Mouse (Mus musculus) limb, embryonic 13.5 days (tissue): ENCODE measurements around the gene Rflna. TPM values are rescaled to one million over a fixed set of nuclear protein-coding genes. Genes with fewer than 3 reads are reported as not detected.

Source experiments
- ATAC-seq: fragments of 200-750 bp; cut with Nextera tagmentation; 2 replicates; pipeline ENCODE4 v1.8.0; 2017; ENCODE audit warnings: low read depth, moderate number of reproducible peaks, moderate TSS enrichment; ENCODE audit not compliant: low FRiP score
- H3K27ac ChIP-seq: fragments of 300-500 bp; sonication (generic); 2 replicates; pipeline ENCODE4 v1.5.1; 2015; ENCODE audit warnings: inconsistent platforms, mild to moderate bottlenecking, moderate library complexity
- H3K27me3 ChIP-seq: fragments of 300-500 bp; sonication (generic); 2 replicates; pipeline ENCODE4 v1.6.1; 2015; ENCODE audit warnings: mild to moderate bottlenecking, inconsistent platforms
- H3K36me3 ChIP-seq: fragments of 300-500 bp; sonication (generic); 2 replicates; pipeline ENCODE4 v1.6.1; 2015; ENCODE audit warnings: inconsistent platforms, mild to moderate bottlenecking, moderate library complexity
- H3K4me1 ChIP-seq: fragments of 300-500 bp; sonication (generic); 2 replicates; pipeline ENCODE4 v1.6.1; 2015; ENCODE audit warnings: inconsistent platforms
- H3K4me2 ChIP-seq: fragments of 300-500 bp; sonication (generic); replicated peaks from 2 replicates; pipeline ENCODE4 v1.6.1; 2015; ENCODE audit warnings: inconsistent platforms, mild to moderate bottlenecking, moderate library complexity
- H3K4me3 ChIP-seq: fragments of 300-500 bp; sonication (generic); 2 replicates; pipeline ENCODE4 v1.5.1; 2015; ENCODE audit warnings: moderate library complexity, mild to moderate bottlenecking, inconsistent platforms
- H3K9ac ChIP-seq: fragments of 300-500 bp; sonication (generic); 2 replicates; pipeline ENCODE4 v1.6.1; 2015; ENCODE audit warnings: mild to moderate bottlenecking, inconsistent platforms
- H3K9me3 ChIP-seq: fragments of 300-500 bp; sonication (generic); 2 replicates; pipeline ENCODE4 v1.6.1; 2016; ENCODE audit warnings: inconsistent platforms
- WGBS: fragments of 180-500 bp; shearing (Covaris S2); methylation state at CpG from one replicate; pipeline ENCODE4 v1.1.7; 2015; 5-methylcytosine and 5-hydroxymethylcytosine counted together
- polyA plus RNA-seq: library from polyadenylated mRNA; unstranded; fragments of >200 nt; fragmentation: Nextera tagmentation; extraction: Ambion mirVana; gene quantifications from 2 replicates; pipeline ENCODE4 v1.2.1, GENCODE M21; 2015

Gene Rflna
- polyA plus RNA-seq, 1 experiment from 2014 or later = 62.2 TPM

DNA sequence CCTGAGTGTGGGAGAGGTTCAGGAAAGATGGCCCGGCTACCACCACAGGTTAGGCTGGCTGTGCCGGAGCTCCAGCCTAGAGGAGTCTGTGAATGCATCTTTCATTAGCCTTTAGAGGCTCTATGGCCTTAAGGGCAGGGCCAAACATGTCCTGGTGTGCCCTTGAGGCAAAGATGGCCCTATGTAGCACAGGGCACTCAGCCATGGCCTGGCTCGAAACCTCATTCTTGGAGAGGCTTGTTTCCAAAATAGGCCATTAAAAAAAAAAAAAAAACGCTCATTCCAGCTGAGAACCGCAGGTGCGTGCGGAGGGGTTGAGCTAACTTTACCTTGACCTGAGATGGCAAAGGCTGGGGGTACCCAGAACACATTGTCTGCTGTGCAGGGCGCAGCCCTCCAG is 8.6 kb downstream of the Rflna start:
- no peak overlapping the region for H3K27ac ChIP-seq
- H3K4me1 ChIP-seq = peaks cover 22% of the 10 kb centered on the region
- WGBS = 88% methylated on average over 8 of the region's 8 CpGs
- H3K27me3 ChIP-seq = no peaks in the 10 kb centered on the region
- no peak overlapping the region for H3K4me2 ChIP-seq
- H3K4me3 ChIP-seq = no peak overlapping the region
- no peak for ATAC-seq
- no peak overlapping the region for H3K9ac ChIP-seq
- no peaks in the 10 kb centered on the region for H3K9me3 ChIP-seq
- peaks cover 79% of the 10 kb centered on the region for H3K36me3 ChIP-seq

DNA sequence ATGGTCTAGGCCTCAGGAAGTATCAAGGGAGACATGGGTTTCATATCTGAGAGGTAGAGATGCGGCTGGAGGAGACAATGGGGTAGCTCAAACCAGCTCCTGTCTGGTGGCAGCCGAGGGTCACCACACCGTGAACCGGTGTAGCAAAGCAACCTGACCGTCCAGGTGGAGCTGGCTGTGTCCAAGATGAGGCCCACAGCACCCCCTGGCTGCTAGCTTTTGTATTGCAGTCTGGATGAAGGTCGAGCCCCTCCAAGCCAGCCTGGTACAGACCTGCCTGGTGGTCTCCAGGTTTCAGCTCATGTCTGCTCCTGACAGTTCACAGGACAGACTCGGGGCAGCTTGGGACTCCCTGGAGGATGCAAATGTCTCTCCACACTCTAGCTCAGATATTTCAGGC is 11.5 kb downstream of the Rflna start:
- WGBS = 56% methylated on average over 7 of the region's 7 CpGs
- no peak for ATAC-seq
- H3K36me3 ChIP-seq = peaks cover 98% of the 10 kb centered on the region

DNA sequence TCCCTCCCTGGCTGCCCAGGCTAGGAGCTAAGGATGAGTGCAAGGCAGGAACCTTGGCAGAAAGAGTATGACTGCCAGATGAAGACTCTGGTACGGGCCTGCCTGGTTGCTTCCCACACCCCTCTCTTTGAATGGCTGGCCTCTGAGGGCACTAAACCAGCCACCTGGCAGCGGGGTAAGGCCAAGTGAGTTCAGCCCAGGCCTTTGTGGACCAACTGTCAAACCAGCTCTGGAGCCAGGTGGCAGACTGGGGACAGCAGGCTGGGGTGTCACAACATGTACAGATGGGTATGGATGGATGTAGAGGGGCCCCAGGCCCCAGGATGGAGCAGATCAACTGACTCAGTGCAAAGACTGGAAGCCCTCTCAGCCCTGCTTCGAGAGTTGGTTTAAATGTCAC is 12.0 kb downstream of the Rflna start:
- Histone ChIP-seq H3K27me3 (no peaks in the 10 kb centered on the region), H3K4me2 (no peak overlapping the region), H3K9ac (no peak overlapping the region), H3K27ac (no peak overlapping the region), H3K9me3 (no peaks in the 10 kb centered on the region), H3K36me3 (peaks cover 98% of the 10 kb centered on the region), H3K4me1 (peaks cover 21% of the 10 kb centered on the region), H3K4me3 (no peak overlapping the region)
- 91% methylated on average over 3 of the region's 3 CpGs for WGBS
- no peak for ATAC-seq

More for the DNA sequence above, 11.5 kb downstream of the Rflna start:
- Histone ChIP-seq H3K9ac (no peak overlapping the region), H3K9me3 (no peaks in the 10 kb centered on the region), H3K27me3 (no peaks in the 10 kb centered on the region), H3K27ac (no peak overlapping the region), H3K4me1 (peaks cover 21% of the 10 kb centered on the region), H3K4me2 (no peak overlapping the region), H3K4me3 (no peak overlapping the region)

DNA sequence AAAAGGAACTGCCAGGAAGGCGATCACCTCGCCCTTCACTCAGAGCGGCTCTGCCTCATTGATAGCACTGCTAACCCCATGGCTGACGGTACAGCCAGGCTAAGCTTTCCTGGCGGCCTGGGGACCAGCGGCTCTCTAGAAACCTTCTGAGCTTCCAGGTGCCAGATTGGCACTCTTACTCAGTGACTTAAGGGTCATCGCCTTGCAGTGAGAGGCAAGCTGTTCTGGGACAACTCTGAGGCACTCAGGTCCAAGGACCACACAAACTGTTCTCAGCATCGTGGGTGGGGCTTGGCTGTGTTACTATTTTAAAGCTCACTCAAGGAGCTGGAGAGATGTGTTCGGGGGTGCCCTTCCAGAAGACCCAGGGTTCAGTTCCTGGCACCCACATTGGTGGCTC is 12.6 kb downstream of the Rflna start:
- 88% methylated on average over 9 of the region's 9 CpGs for WGBS

DNA sequence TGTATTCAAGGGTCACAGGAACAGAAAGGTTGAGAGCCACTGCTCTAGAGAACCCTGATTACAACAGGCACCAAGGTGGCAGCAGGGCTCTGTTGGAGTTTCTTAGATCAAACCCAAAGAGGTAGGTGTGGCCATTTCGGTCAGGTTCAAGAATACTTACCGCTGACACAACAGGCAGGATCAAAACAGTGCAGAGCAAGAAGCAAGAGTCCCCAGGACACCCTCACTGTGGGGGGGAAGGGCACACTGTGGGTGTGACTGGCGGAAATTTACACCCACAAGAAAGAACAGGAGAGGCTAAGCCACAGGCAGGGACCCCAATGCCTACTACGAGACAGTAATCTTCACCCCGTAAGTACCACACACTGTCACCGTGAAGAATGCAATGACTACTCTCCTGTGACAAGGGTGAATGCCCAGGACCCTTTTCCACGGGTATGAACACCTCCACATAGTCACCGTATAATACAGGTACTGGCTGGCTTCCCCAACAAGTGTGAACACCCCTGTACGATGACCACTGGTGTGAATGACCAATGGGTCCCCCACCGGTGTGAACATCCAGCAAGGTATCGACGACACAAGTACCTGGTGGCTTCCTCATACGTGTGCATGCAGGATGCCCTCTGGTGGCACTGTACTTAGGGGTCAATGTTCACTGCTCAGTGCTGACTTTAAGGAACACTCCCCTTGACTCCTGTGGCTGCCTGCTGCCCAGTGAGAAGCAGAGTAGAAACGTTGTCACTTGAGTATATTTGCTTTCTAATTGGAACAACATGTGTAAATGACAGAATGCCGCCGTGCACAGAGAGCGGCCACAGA is 13.6 kb downstream of the Rflna start:
- Histone ChIP-seq H3K4me2 (no peak overlapping the region), H3K27ac (0 out of 2 replicates have a peak overlapping the region, but pooled peaks have one; percentile 16), H3K4me3 (no peak overlapping the region), H3K27me3 (no peaks in the 10 kb centered on the region), H3K9me3 (no peaks in the 10 kb centered on the region), H3K36me3 (peaks cover 93% of the 10 kb centered on the region), H3K4me1 (peaks cover 21% of the 10 kb centered on the region), H3K9ac (no peak overlapping the region)
- ATAC-seq = no peak
- 75% methylated on average over 17 of the region's 17 CpGs for WGBS

More for the DNA sequence above, 12.6 kb downstream of the Rflna start:
- no peak for ATAC-seq
- no peak overlapping the region for H3K4me2 ChIP-seq
- peaks cover 21% of the 10 kb centered on the region for H3K4me1 ChIP-seq
- H3K27me3 ChIP-seq = no peaks in the 10 kb centered on the region
- no peaks in the 10 kb centered on the region for H3K9me3 ChIP-seq
- no peak overlapping the region for H3K9ac ChIP-seq
- H3K27ac ChIP-seq = no peak overlapping the region
- H3K36me3 ChIP-seq = peaks cover 98% of the 10 kb centered on the region
- no peak overlapping the region for H3K4me3 ChIP-seq

DNA sequence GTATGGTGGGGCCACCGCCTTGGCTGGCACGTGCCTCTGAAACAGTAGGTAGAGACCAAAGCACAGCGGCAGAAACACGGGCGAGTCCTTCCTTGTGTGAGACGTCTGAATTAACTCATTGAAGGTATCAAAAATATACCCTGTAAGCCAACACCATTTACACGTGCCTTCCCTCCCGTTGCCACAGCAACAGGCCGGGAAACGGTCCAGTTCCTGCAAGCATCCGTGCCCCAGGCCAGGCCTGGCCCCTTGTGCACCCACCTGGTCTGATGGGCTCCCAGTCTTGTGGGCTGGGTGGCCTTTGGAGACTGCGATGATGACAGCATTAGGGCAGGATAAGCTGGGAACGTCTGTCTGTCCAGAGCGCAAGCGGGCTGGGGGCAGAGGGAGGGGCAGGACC is 14.3 kb downstream of the Rflna start:
- 49% methylated on average over 15 of the region's 15 CpGs for WGBS
- Histone ChIP-seq H3K36me3 (peaks cover 93% of the 10 kb centered on the region), H3K9me3 (no peaks in the 10 kb centered on the region), H3K27ac (peak overlapping the region; percentile 28; the same call in 1 of the 2 replicates), H3K4me1 (peaks cover 17% of the 10 kb centered on the region), H3K4me3 (no peak overlapping the region), H3K4me2 (no peak overlapping the region), H3K9ac (no peak overlapping the region), H3K27me3 (no peaks in the 10 kb centered on the region)
- peak; percentile 43 for ATAC-seq

DNA sequence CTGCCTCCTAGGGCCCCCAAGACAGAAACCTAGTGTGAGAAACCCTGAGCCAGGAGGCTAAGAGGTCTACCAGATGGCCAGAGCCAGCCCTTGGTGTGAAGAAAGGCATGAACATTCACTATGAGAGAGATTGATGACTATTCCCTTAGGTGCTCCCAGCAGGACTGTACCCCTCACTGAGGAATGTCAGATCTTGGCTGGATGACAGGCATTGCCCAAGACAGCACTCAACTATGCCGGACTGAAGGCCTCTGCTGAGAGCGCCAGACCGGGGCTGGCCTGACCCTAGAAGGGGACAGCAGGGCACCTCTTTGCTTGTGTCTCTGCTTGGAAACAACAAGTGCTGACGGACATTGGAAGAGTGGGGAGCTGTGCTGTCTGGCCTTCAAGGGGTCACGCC is 16.1 kb downstream of the Rflna start:
- no peak overlapping the region for H3K9ac ChIP-seq
- H3K9me3 ChIP-seq = no peaks in the 10 kb centered on the region
- peaks cover 17% of the 10 kb centered on the region for H3K4me1 ChIP-seq
- no peak overlapping the region for H3K4me2 ChIP-seq
- peaks cover 93% of the 10 kb centered on the region for H3K36me3 ChIP-seq
- ATAC-seq = no peak
- WGBS = 86% methylated on average over 5 of the region's 5 CpGs
- H3K4me3 ChIP-seq = no peak overlapping the region
- H3K27ac ChIP-seq = peak overlapping the region; percentile 22; the same call in 1 of the 2 replicates
- H3K27me3 ChIP-seq = no peaks in the 10 kb centered on the region

DNA sequence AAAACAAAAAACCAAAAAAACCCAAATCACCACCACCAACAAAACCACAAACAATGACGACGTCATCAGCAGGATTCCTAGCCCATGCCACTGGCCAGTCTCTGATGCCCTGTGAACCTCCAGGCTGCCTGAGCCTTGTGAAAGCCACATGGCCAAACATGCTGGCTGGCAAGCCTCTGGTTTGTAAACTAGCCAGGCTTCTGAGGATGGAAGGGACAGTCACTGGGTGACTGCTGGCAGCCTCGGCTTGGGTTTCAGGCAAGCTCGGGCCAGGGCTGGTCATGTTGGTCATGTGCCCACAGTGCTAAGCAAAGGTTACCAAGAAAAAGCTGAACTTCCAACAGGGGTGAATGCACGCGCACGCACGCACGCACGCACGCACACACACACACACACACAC is 18.3 kb downstream of the Rflna start:
- Histone ChIP-seq H3K4me2 (no peak overlapping the region), H3K4me3 (no peak overlapping the region), H3K27ac (no peak overlapping the region), H3K9ac (no peak overlapping the region), H3K36me3 (peaks cover 95% of the 10 kb centered on the region), H3K27me3 (no peaks in the 10 kb centered on the region), H3K4me1 (peaks cover 17% of the 10 kb centered on the region), H3K9me3 (no peaks in the 10 kb centered on the region)
- no peak for ATAC-seq
- WGBS = 88% methylated on average over 11 of the region's 11 CpGs

DNA sequence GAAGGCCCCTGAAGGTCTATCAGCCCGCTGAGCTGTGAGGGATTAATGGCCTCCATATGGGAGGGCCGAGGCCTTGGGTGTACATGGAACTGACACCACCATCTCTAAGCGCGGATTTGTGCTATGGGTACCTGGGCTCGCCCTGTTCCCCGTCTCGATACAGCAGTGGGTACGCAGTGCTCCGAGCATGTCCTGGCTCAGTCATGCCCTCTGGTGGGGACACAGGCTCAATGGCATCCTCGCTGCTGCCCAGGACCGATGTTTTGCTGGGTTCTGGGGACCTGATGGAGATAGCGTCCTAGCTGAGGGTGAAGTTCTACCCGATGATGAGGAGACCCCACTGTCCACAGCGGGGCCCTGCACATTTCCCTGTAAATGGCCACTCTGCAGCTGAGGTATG is 21.0 kb downstream of the Rflna start:
- Histone ChIP-seq H3K4me3 (no peak overlapping the region), H3K4me2 (no peak overlapping the region), H3K9me3 (no peaks in the 10 kb centered on the region), H3K27me3 (no peaks in the 10 kb centered on the region), H3K4me1 (no peaks in the 10 kb centered on the region), H3K9ac (no peak overlapping the region), H3K36me3 (peaks cover 95% of the 10 kb centered on the region), H3K27ac (no peak overlapping the region)
- WGBS = 80% methylated on average over 14 of the region's 14 CpGs
- ATAC-seq = no peak

DNA sequence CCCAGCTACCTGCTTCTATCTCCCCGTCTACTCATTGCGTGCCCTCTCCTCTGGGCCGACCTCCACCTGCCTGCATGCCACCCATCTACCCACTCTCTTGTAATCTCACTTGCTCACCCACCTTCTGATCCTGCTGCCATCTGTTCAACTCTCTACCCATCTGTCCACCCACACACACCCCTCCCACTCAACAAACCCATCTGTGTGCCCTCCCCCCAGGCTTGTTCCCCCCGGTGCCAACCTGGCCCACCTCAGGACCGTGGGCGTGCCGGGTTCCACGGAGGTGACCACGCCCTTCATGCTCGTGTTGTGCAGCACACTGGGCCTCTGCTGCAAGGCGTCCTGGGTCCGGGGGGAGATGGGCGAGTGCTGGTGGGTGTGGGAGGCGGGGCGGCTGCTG is 25.4 kb downstream of the Rflna start:
- Histone ChIP-seq H3K4me3 (no peak overlapping the region), H3K4me2 (no peak overlapping the region), H3K9ac (no peak overlapping the region), H3K9me3 (no peaks in the 10 kb centered on the region), H3K4me1 (no peaks in the 10 kb centered on the region), H3K27ac (no peak overlapping the region), H3K27me3 (no peaks in the 10 kb centered on the region), H3K36me3 (peaks cover 100% of the 10 kb centered on the region)
- 94% methylated on average over 15 of the region's 15 CpGs for WGBS
- ATAC-seq = no peak

DNA sequence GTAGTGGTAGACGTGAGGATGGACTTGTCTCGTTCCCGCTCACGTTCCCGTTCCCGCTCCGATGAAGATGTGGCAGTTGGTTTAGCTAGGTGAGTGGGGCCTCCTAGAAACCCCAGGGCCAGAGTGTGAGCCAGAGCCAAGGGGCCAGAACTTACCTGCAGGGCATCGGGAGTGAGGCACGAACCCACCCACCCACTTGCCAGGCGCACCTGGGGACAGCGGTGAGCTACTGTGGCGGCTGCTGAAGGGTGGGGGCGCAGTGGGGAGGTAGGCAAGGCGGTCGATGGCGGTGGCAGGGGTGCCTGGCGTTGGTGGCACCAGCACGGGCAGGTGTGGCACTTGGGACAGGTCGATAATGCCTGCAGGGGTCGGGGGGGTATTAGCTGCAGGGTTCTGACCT is 25.9 kb downstream of the Rflna start:
- no peak overlapping the region for H3K4me2 ChIP-seq
- WGBS = 96% methylated on average over 20 of the region's 20 CpGs

DNA sequence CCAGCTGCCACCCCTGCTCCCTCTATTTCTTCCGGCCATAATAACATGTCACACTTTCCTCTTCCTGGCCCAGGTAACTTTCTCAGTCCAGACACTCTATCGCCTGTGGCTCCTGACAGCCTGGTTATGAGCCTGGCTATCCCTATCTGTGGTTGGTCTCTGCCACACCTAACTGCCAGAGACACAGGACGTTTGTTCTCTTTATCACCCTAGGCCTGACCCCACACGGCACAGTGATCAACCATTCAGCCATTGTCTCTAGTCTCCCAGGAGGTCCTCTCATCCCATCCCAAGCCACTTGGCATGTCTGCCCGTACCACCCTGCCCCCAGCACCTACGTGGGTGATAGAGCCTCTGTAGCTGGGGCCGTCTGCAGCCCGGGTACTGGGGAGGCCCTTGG is 33.5 kb downstream of the Rflna start:
- H3K4me1 ChIP-seq = peaks cover 10% of the 10 kb centered on the region
- H3K9me3 ChIP-seq = no peaks in the 10 kb centered on the region
- 91% methylated on average over 8 of the region's 8 CpGs for WGBS

More for the DNA sequence above, 25.9 kb downstream of the Rflna start:
- Histone ChIP-seq H3K36me3 (peaks cover 100% of the 10 kb centered on the region), H3K4me3 (no peak overlapping the region), H3K9ac (no peak overlapping the region), H3K27ac (no peak overlapping the region), H3K9me3 (no peaks in the 10 kb centered on the region), H3K27me3 (no peaks in the 10 kb centered on the region), H3K4me1 (no peaks in the 10 kb centered on the region)
- ATAC-seq = no peak

More for the DNA sequence above, 33.5 kb downstream of the Rflna start:
- ATAC-seq = no peak
- H3K27me3 ChIP-seq = no peaks in the 10 kb centered on the region
- no peak overlapping the region for H3K4me2 ChIP-seq
- no peak overlapping the region for H3K9ac ChIP-seq
- H3K36me3 ChIP-seq = peaks cover 100% of the 10 kb centered on the region
- H3K4me3 ChIP-seq = no peak overlapping the region
- no peak overlapping the region for H3K27ac ChIP-seq
